Mouse (Mus musculus) erythroblast, embryonic 14.5 days (primary cell): ENCODE results near the gene Pgpep1l. TPM values are rescaled to one million over a fixed set of nuclear protein-coding genes. Genes with fewer than 3 reads are reported as not detected.
"Not testable (repeated sequence)": the region's sequence is repeated elsewhere in the genome, so short reads cannot be mapped to it uniquely, and the experiment has no call there.

ENCODE experiments used
- H3K27me3 ChIP-seq: 2 replicates; pipeline ENCODE4 v1.6.1; 2012; ENCODE audit warnings: inconsistent platforms; ENCODE audit not compliant: control insufficient read depth
- H3K36me3 ChIP-seq: 2 replicates; pipeline ENCODE4 v1.6.1; 2012; ENCODE audit warnings: mild to moderate bottlenecking, inconsistent platforms; ENCODE audit not compliant: control insufficient read depth
- H3K4me1 ChIP-seq: 2 replicates; pipeline ENCODE4 v1.6.1; 2012; ENCODE audit warnings: inconsistent platforms; ENCODE audit not compliant: control insufficient read depth
- H3K4me3 ChIP-seq: replicated peaks from 2 replicates; pipeline ENCODE3; 2012; ENCODE audit warnings: moderate library complexity, mild to moderate bottlenecking, inconsistent platforms
- H3K9me3 ChIP-seq: 2 replicates; pipeline ENCODE4 v1.6.1; 2012; ENCODE audit warnings: low read length, inconsistent platforms, mixed read lengths; ENCODE audit not compliant: control insufficient read depth
- GATA1 ChIP-seq: IDR thresholded peaks from 2 replicates; pipeline ENCODE4 v1.6.1; 2012; ENCODE audit warnings: low read length, inconsistent platforms, mixed read lengths
- TAL1 ChIP-seq: IDR thresholded peaks from 3 replicates; pipeline ENCODE4 v1.6.1; 2012; ENCODE audit warnings: low read length, inconsistent platforms, mixed read lengths
- polyA plus RNA-seq: library from polyadenylated mRNA; stranded (reverse); fragments of >175 nt; gene quantifications from 2 replicates; pipeline ENCODE4 v1.2.3, GENCODE M21; 2012

The Pgpep1l gene
- polyA plus RNA-seq, 1 experiment: not detected

- no peak for TF ChIP-seq GATA1
- TF ChIP-seq TAL1: no peak
- Histone ChIP-seq H3K9me3 (no peaks in the 10 kb centered on the region), H3K36me3 (no peaks in the 10 kb centered on the region), H3K4me3 (no peak overlapping the region), H3K4me1 (peaks cover 3% of the 10 kb centered on the region), H3K27me3 (no peaks in the 10 kb centered on the region)
Observed at GRCm38 (mm10) chr7:68301160-68301559, 37.1 kb upstream of the Pgpep1l start.

- Histone ChIP-seq H3K4me1 (peaks cover 3% of the 10 kb centered on the region), H3K36me3 (no peaks in the 10 kb centered on the region), H3K27me3 (no peaks in the 10 kb centered on the region), H3K9me3 (no peaks in the 10 kb centered on the region), H3K4me3 (no peak overlapping the region)
- TF ChIP-seq GATA1 (no peak), TAL1 (no peak)
Observed at GRCm38 (mm10) chr7:68298381-68299076, 34.5 kb upstream of the Pgpep1l start.

DNA sequence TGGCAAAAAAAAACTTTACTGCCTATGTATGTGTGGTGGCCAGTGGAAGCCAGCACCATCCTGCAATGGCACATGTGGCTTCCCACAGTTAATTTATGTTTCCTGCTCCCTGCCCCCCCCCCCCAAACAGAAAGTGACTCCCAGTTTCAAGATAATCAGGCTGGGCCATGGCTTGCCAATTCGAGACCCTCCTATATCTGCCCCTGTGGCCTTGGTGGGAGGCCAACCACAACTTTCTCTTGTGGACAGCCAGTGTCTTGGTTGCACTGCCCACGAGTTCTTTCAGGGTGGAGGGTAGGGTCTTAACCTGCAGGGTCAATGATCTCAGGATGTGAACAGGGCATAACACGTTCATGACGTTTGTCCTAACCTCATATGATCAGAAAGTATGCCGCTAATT, 32.5 kb upstream of the Pgpep1l start:
- no peaks in the 10 kb centered on the region for H3K36me3 ChIP-seq
- H3K27me3 ChIP-seq: no peaks in the 10 kb centered on the region
- H3K9me3 ChIP-seq: no peaks in the 10 kb centered on the region
- H3K4me3 ChIP-seq: no peak overlapping the region
- TF ChIP-seq GATA1 (no peak), TAL1 (no peak)
- H3K4me1 ChIP-seq: no peaks in the 10 kb centered on the region

GRCm38 (mm10) chr7:68293997-68294789, 30.2 kb upstream of the Pgpep1l start:
- no peaks in the 10 kb centered on the region for H3K27me3 ChIP-seq
- no peaks in the 10 kb centered on the region for H3K4me1 ChIP-seq
- no peaks in the 10 kb centered on the region for H3K36me3 ChIP-seq
- H3K9me3 ChIP-seq: no peaks in the 10 kb centered on the region
- no peak overlapping the region for H3K4me3 ChIP-seq
- no peak for TF ChIP-seq TAL1
- TF ChIP-seq GATA1: no peak

DNA sequence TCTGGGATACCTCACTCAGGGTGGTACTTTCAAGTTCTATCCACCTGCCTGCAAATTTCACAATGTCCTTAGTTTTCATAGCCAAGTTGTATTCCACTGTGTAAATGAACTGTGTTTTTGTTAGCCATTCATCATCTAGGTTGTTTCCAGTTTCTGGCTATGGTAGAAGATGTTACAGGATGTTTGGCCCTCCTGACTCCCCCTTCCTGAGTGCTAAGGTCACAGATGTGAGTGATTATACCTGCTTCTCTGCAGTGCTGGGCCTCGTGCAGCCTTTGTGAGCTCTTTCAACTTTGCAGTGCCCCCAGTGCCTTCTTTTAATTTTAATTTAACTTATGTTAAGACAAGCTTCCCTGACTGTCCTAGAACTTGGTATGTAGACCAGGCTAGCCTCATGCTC, 27.6 kb upstream of the Pgpep1l start:
- TF ChIP-seq GATA1: no peak
- no peak for TF ChIP-seq TAL1
- Histone ChIP-seq H3K36me3 (no peaks in the 10 kb centered on the region), H3K4me1 (no peaks in the 10 kb centered on the region), H3K9me3 (no peaks in the 10 kb centered on the region), H3K27me3 (no peaks in the 10 kb centered on the region), H3K4me3 (no peak overlapping the region)

GRCm38 (mm10) chr7:68289081-68289480, 25.0 kb upstream of the Pgpep1l start:
- no peaks in the 10 kb centered on the region for H3K9me3 ChIP-seq
- TF ChIP-seq TAL1: no peak
- TF ChIP-seq GATA1: no peak
- no peaks in the 10 kb centered on the region for H3K27me3 ChIP-seq
- H3K4me1 ChIP-seq: no peaks in the 10 kb centered on the region
- no peaks in the 10 kb centered on the region for H3K36me3 ChIP-seq
- H3K4me3 ChIP-seq: no peak overlapping the region

GRCm38 (mm10) chr7:68288000-68288399, 24.0 kb upstream of the Pgpep1l start:
- not testable (repeated sequence) for H3K9me3 ChIP-seq, H3K36me3 ChIP-seq, H3K4me1 ChIP-seq, H3K4me3 ChIP-seq, H3K27me3 ChIP-seq

- H3K9me3 ChIP-seq: no peaks in the 10 kb centered on the region
- TF ChIP-seq TAL1 (no peak), GATA1 (no peak)
- no peaks in the 10 kb centered on the region for H3K27me3 ChIP-seq
- H3K4me3 ChIP-seq: no peak overlapping the region
- H3K36me3 ChIP-seq: no peaks in the 10 kb centered on the region
- no peaks in the 10 kb centered on the region for H3K4me1 ChIP-seq
Observed at GRCm38 (mm10) chr7:68287582-68287981, 23.5 kb upstream of the Pgpep1l start.

- Histone ChIP-seq H3K4me3 (no peak overlapping the region), H3K27me3 (no peaks in the 10 kb centered on the region), H3K9me3 (no peaks in the 10 kb centered on the region), H3K36me3 (no peaks in the 10 kb centered on the region), H3K4me1 (no peaks in the 10 kb centered on the region)
- TF ChIP-seq GATA1 (no peak), TAL1 (no peak)
Observed at GRCm38 (mm10) chr7:68286526-68287481, 22.8 kb upstream of the Pgpep1l start.
